Mouse (Mus musculus): ENCODE results near the gene Nr1d1.

DNA sequence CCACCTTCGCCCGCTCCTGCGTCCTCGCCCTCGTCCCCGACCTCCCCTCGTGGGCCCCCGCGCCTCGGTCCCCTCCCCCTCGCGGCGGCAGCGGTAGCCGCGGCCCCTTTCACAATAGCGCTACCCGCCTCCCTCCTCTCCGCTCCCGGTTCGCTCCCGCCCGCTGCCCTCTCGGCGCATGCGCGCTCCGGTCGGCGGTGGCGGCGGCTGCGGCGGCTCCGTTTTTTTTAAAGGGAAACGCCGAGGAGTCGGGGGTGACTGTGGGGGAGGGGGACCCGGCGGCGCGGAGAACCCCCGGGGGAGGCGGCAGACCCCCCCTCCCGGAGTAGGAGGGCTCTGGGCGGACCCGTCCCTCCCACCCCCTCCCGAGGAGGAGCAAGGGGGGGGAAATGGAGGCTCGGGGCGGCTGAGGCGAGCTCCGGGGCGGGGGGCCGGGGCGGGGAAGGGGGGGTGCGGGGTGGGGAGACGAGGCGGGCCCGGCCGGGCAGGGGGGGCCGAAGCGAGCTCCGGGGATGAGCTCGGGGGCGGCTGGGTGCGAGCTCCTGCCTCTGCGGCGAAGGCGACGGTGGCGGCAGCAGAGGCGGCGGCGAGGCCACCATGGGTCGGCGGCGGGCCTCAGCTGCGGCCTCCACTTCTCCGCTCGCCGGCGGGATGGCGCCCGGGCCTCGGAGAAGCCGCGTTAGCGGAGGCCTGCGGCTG lies 20.0 kb upstream of the Nr1d1 start, which contains the start of gene Msl1:
- TF ChIP-seq CTCF (IDR thresholded peaks at IDR 0.05; ENCODE audit: borderline replicate concordance, extremely low read depth, insufficient read depth, insufficient read length): no peak
- peak; percentile 86 for TF ChIP-seq POLR2A (IDR thresholded peaks at IDR 0.05; ENCODE audit: borderline replicate concordance, extremely low read depth, insufficient read depth, insufficient read length, poor library complexity, severe bottlenecking)
